Mouse (Mus musculus) cerebellum, postnatal 4 days (tissue): ENCODE results near the gene Selp.

Experiments used
- DNase-seq, 2 experiments: peaks; one replicate each; pipeline ENCODE4 v3.0.0; 2022; ENCODE audit warnings: low spot score in 2 of 2, mixed read lengths in 1 of 2

Selp gene

DNA sequence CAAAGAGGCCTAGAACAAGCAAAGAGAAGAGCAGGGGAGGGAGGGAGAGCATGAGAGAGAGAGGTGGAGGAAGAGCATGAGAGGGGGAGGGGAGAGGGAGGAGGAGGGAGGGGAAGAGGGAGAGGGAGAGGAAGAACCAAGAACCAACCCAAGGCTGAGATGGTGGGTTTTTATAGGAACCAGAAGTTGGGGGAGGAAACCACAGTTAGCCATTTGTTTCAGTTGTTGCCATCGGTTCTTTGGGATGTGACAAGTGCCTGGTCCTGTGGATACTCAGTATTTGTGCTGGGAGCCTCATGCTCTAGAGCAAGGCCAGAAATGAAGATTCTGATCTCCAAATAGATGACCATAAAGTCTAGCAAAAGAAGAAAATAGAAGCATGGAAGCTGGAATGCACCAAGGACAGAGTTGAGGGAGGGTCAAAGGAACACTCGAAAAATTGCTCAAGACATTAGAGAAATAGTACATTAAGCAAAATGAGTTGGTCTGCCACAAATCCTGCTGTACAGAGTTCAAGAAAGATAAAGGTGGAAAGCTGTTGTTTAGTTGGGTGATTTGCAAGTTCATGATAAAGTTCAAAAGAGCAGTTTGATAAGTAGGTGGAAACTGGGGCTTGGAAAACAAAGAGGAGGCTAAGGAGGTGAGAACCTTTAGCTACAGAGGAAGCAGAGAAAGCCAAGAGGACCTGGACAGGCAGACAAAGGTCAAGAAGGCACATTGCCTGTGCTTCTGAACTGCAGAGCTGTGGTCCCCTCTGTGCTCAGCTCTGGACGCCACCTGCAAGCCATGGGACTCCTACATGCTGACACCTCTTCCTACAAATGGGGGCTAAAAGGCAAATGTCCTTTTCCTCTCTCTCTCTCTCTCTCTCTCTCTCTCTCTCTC is 5.1 kb downstream of the Selp start:
- no peak for DNase-seq

DNA sequence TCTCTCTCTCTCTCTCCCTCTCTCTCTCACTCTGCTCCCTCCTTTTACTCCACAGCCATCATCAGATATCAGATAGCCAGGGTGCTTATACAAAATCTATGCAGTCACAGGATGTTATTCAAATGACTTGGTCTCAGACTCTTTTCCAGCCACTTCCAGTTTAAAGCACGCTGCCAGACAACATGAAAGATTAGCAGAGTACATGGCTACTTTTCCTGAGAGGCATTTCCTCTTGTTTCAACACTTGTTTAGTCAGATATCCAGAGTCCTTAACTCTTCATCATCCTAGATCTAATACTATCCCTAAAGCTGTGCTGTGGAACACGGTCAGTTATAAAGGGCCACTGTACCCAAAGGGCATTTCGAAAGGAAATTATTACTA is 5.7 kb downstream of the Selp start:
- no peak for DNase-seq

DNA sequence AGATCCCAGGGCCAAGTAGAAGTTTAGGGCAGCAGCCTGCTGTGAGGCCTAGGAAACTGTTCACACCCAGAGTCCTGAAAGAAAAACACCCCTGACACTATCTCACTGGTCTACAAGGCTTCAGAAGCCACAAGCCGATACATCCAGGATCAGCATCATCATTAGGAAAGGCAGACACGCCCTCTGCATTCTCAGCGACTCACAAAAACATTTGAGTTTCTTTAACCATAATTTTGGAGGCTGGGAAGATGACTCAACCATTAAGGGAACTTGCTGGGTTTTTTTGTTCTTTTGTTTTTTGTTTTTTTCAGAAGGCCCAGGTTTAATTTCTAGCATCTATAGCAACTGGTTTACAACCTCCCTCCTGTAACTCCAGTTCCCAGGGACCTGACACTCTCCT is 8.8 kb downstream of the Selp start:
- DNase-seq: no peak

DNA sequence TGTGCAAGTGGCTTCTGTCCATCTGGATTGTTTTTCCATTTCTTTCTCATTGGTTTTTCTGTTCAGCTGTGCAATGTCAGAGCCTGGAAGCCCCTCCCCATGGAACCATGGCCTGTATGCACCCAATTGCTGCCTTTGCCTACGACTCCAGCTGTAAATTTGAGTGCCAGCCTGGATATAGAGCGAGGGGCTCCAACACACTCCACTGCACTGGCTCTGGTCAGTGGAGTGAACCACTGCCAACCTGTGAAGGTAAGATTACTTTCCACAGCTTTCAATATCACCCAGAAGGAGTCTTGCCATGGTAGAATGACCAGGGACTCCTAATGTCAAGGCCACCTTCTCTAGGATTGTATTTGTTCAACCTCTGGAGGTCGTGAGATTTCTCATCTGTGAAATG is 14.9 kb downstream of the Selp start:
- no peak for DNase-seq

DNA sequence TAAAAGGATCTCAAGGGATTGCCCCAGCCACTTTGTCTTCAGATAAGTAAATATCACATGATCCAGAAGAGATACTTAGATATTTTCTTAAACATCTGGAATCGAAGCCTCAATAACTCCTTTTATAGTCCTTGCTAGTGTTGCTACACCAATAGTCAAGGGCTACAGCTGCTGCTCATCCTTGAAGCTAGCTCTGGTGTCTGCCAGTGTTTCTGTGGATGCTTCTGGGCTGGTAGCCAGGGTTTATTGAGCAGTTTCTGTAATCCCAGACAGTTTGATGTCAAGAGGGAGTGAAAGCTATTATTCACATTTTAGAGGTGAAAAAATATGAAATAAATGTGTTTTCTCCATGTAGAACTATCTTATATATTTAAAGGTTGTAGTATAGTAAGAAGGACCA is 17.5 kb downstream of the Selp start:
- no peak for DNase-seq

DNA sequence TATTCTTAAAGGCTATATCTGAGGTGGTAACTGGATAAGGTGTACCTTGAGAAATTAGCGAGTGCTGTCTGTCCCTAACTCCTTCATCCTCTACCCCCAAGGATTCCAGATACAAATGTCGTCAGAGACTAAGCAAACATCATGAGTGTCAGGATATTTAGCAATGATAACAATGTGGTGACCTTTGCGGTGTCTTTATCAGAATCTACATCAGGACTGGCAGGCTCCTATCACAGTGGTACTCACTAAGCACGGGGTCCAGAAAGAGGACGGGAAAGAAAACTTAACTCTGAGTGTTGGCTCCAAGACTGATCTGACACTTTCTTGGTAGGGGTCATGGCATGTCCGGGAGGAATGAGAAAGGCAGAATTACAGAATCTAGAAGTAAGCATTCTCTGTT is 19.0 kb downstream of the Selp start:
- DNase-seq: no peak

DNA sequence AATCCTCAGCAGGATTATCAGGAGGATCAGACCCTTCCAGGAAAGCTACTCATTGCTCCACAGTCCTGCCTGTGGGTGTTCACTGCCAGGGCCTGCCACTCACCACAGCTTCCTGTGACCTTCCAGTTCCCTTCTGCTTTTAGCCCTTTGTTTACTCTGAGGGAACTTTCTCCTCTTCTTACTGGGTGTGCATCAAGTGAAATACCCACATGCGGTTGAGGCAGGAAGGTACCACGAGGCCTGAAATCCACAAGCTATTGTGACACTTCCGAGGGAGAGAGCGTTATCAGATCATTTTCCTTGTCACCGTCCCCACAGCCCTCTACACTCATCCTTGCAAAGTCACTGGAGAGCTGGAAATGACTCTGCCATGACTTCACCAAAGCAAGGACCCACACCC is 20.3 kb downstream of the Selp start:
- DNase-seq: no peak

DNA sequence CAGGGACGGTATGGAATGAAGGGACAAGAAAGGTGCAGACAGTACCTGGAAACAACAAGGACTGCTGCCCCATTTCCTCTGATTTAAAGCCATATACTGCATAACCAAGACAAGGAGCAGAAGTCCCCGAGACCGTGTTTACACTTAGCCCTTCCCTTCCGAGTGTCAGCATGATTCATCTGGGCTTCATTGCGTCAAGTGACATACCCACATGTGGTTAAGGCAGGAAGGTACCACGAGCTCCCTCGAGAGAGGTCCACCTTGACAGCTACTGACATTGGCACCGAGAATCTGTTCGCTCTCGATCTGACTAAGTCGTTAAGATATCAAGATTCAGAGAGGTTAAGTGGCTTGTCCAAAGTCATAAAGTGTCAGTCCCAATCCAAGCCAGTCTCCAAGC is 20.9 kb downstream of the Selp start:
- DNase-seq: no peak

DNA sequence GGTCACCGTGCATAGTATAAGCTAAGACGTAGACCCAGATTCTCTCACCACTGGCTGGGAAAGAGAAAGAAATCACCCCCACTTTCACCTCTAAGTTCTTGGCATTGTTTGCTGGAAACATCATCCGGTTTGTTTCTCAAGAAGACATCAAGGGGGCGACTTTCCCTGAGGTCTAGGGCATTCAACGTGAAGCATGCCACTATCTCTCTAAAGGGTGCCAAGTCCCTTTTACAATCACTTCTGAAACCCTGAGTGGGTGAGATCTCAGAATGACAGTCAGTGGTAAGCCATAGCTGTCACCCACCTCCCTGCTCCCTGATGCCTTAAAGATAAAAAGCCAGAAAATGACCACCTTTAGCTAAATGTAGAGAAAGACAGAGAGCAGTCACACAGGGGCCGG is 21.6 kb downstream of the Selp start:
- no peak for DNase-seq

DNA sequence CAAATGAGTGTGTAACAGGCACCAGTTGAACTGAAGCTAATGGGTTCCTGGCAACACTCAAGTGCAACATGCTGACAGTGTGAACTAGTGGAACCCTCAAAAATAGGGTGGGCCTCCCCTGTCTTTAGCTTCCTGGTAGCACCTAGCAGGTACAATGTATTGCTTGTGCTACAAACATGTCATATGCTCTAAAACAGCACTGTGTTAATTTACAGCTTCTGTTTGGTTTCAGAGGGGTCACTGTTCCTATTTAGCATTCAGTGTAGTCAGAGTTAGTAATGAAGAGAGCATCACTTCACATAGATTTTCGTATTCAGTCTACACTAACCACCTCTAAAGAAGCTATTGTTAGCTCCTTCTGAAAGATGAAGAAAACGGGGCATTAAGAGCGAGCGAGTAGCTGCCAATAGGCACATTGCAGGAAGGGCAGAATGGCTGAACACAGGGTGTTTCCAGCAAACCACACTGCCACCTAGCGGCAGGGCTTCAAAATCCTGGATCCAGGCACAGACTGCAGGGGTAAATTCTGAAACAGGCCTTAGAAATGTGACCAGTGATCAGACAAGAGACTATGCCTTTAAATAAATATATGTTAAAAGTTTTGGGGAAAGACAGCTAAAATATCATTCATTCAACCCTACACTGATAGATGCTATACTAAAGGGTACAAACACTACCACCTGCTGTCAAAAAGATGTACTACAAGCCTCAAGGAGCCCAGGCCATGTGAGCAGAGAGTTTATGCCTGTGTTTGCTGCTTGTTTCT is 23.5 kb downstream of the Selp start:
- DNase-seq: peak; percentile 74 to 76

DNA sequence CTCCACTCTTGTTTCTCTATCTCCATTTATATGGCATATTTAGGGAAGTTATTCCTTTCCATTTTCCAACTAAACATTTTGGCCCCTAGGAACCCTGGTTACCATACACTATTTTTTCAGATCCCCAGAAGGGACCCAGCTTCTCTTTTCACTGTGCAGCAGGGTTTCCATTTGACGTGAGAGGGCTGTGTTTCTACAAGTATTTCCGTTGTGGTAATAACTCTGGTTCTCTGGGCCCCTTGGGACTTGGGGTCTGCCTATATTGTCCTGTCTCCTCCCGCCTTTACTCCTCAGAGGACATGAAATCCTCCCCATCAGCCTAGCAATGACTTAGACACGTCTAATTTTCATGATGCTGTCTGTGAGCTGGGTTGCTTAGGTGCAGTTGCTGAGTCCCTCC is 24.4 kb downstream of the Selp start:
- DNase-seq: no peak

DNA sequence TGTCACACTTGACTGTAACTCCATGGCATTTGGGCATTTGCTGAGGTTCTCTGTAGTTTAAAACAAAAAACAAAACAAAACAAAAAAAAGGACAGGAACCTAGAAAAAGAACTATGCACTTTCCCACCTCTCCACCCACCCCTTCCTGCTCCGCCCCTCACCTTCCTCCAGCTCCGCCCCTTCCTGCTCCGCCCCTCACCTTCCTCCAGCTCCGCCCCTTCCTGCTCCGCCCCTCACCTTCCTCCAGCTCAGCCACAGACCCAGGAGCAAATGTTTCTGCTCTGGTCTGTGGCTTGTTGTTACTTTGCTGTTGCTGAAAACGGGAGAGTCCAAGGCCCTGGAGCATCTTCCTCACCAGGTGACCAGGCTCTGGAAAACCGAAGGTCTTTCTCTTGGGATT is 34.0 kb downstream of the Selp start:
- no peak for DNase-seq

DNA sequence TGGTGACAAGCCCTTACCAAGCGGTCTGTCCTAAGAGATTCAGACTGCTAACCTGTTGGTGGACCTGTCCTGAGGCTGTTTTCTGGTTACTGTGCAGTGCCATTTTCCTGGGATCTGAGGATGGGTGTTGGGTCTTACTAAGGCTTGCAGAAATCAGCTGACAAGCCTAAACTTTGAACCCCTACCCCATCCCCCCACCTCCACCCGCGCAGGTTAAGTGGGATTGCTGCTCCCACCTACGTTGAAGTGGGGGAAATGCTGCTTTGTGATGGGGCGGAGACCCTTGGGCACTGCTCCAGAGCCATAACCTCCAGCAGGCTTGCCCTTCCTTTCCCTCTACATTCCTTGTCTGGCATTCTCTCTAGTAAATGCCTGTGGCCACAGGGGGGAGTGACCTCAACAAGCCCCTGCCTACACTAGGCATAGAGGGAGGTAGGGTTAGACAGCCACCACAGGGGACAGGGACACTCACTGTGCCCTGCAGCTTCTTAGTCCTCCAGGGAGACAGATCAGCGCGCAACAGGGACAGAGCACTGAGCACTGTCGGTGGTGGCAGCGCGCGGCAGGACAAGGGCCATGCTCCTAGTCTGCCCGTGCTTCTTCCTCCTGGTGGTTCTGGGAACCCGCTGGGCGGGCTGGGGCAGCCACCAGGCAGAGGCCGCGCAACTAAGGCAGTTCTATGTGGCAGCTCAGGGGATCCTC is 36.5 kb downstream of the Selp start, which contains the start of gene F5:
F5 (plus strand) TSS at position 452 of the 702 bp plus-strand sequence.
- DNase-seq: no peak

DNA sequence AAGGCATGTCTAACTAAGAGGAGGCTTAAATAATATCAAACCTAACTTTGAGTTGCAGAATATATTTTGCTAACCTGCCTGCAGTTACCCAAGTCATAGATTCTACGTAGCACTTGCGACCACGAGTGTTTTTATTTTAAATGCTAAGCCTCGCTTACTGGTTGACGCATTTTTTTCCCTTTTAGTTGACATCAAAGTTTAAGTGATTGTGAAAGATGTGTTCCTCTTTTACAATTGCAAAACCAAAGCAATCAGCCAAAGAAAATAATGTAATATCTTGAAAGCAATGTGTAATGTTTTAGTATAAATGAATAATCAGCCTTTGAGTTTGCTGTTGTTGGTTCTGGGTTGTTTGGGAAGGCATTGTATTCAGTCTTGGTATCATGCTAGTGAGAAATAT is 37.8 kb downstream of the Selp start:
- DNase-seq: no peak

DNA sequence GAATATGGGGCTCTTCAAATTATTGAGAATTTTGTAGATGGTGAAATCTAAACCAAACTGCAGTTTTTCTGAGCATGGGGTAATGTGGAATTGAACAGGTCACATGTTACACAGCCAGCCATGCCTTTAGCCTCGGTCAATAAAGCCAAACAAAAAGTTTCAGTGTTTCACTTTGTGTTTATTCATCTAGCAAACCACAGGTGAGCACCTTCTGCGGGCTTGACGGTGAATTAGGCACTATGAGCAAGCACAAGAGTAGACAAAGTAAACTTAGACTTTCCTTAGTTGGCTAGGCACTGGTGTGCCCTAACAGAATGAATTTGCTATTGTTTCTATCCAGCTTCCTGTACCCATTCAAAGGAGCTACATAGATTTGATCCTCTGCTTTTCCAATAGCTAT is 39.9 kb downstream of the Selp start:
- DNase-seq: no peak

DNA sequence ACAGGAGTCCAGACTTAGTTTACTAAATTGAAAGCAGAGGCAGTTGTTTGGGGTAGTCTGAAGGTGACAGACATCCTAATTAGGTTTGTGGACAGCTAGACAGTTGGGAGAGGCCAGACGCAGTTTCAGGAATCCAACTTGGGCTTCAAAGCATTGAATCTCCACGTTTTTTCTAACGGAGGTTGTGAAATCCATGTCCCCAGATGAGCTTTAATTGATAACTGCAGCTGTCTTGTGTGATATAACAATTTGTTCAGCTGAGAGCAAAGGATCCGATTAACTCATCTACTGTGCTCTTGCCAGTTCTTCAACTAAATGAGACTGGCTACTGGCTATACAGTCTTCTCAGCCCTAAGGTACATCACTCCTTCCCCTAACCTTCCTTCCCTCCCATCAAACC is 43.5 kb downstream of the Selp start:
- DNase-seq: no peak

DNA sequence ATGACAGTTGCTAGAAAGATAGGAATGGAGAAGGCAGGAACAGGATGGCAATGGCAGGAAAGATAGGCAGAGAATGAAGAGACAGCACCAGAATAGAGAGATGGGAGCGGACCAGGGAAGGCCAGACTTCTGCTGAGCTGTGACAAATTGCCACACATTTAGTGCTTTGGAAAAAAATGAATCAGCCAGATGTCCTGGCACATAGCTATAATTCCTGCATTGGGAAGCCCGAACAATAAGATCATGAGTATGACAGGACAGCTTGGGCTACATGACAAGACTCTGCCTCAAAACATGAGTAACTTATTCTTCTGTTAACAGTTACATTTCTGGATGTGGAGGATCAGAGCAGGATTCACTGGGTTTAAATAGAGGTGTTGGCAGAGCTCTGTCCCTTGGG is 44.7 kb downstream of the Selp start:
- no peak for DNase-seq

DNA sequence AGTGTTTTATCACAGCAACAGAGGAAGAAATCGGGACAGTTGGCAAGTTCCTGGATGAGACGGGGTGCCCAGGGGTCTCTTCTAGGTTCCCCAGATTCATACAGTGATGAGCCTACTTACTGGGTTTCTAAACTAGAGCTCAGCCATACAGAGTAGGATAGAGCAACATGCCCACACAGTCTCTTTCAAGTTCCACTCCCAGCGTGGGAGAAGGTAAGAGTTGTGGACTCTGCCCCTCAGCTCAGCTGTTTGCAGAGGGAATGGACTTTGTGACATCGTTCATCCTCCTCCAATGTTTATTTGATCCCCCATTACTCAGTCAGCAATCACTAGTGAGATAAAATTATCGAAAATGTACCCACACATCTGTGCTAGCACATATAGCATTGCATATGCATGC is 47.7 kb downstream of the Selp start:
- no peak for DNase-seq

DNA sequence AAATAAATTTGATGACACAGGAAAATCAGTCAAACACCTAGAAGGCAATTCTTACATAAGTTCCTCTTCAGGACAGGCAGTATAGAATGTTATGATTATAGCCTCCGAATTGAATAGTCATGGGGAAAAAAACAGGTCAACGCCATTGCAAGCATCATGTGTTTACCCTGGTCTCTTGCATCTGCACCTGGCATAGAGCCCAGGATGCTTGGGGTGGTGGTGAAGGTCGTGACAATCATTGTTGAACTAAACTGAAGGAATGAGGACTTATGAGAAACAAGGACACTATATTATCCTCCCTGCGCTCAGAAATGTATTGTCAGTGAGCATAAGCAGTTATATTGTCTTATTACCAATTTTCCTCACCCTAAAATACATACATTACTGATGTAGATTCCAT is 53.8 kb downstream of the Selp start:
- DNase-seq: no peak

DNA sequence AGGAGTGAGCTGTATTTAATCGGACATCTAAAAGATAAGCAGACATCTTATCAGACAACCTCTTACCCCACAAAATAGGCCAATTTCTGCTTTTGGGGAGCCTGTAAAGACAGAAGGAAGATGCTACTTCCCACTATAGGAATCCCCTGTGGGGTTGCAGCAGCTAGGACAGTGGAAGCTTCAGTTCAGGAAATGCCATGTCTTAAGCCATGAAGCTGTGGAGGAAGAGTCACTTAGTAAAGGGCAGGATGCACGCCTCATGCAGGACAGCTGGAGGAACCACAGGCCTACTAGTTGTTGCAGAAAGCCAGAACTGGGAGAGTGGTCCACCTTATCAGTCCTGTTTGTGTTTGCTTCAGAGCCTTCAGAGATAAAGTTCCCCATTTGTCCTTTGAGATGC is 55.4 kb downstream of the Selp start:
- no peak for DNase-seq

DNA sequence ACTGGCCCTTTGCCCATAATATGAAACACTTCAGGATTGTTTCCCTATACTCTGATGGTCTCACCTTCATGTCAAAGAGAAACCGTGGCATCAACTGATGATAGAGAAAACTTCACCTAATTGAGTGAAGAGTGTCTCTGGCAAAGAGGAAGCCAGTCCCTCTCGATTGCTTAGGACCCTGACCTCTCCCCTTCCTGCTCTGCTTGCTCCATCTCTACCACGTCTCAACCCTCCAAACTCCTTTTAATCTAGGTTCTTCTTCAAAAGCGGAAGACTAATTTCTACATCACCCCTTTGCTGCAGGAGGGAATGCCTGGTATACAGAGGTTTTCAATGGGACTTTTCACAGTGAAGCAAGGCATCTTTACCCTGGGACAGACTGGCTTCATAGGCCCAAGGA is 58.1 kb downstream of the Selp start:
- no peak for DNase-seq

DNA sequence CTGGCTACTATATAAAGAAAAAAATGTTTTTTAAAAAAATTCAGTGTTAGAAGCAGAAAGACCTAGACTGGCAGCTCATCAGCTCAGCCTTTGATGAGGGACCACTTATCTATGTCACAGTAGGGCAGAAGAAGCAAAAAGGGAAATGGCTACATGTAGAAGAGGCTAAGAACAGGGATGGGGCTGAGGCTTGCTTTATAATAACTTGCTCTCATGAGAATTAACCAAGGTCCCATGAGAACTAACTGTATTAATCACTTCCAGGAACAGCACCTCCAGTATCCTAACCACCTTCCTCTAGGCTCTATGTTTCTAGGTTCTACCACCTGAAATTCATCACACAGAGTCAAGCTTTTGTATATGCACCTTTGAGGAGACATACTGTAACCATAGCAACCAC is 61.8 kb downstream of the Selp start:
- DNase-seq: no peak

DNA sequence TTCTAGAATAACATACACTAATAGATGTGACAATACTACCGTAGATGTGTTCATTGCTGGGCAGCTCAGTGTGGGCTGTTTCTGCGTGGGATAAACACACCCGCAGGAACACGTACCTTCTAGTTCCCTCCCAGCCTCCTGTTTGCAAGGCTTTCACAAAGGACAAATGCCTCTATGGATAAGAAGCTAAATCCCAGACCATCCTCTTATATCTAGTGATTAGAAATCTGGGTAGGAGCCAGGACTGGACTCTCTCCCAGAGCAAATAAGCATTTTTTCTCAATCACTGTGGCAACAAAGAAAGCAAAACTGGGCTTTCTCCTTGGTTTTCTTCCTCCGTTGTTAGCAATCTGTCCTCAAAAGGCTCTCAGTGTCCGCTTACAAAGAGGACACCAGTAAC is 63.4 kb downstream of the Selp start:
- no peak for DNase-seq
